Mouse (Mus musculus): ENCODE measurements at regions not wholly inside any gene's neighbourhood (a gene's known extent, or its start where the extent isn't known, plus 50 kb on each side); places are given as distances from the start of the nearest gene placed in this dataset.

GRCm38 (mm10) chr6:147726987-147727386 lies 251.4 kb downstream of the Ccdc91 start:
- TF ChIP-seq CTCF (IDR thresholded peaks at IDR 0.05; ENCODE audit: borderline replicate concordance, extremely low read depth, insufficient read depth, insufficient read length): no peak
- no peak for TF ChIP-seq POLR2A (IDR thresholded peaks at IDR 0.05; ENCODE audit: borderline replicate concordance, extremely low read depth, insufficient read depth, insufficient read length, poor library complexity, severe bottlenecking)

Measured in brain, embryonic 14.5 days (tissue).